22 mouse cellular contexts compared by ENCODE assay signal in the genomic region with DNA sequence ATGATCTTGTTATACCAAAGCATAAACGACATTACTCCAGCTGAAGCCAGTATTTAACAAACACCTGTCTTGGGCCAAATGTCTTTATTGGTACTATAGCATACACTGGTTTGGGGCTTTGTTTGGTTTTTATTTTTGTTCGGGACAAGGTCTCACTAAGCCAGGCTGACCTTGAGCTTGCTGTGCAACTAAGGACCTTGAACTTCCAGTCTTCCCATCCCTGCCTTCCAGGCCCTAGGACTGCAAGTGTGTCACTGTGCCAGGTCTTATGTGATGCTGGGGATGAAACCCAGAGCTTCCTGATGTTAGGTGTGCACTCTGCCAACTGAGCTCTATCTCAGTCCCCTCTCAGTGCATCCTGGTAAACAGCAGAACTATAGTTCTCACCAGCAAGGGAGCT.
DNase-seq lines count a peak whose midpoint lies in the region; ATAC-seq lines count a peak whose summit lies in the region.
"Had no signal": no experiment of that assay in that cellular context is flagged by ENCODE, and none has a peak within 500 bp of the region (broad histone marks: within the 10 kb centered on the region; RNA-seq: fewer than 3 reads in every experiment).

No protein-coding gene starts in this region.

- no peaks in the 10 kb centered on the region for H3K9me3 ChIP-seq in neural tube, embryonic 15.5 days (replicated peaks)
- H3K9me3 ChIP-seq: embryonic facial prominence, embryonic 10.5 days; embryonic facial prominence, embryonic 13.5 days; forebrain, embryonic 12.5 days; forebrain, embryonic 15.5 days; heart, embryonic 13.5 days; hindbrain, embryonic 12.5 days; hindbrain, embryonic 15.5 days had no signal

- 76% methylated on average over 2 of the region's 2 CpGs for WGBS in neural tube, embryonic 15.5 days

- H3K36me3 ChIP-seq in neural tube, embryonic 15.5 days, result 0 out of 2 replicates have a peak, but pooled peaks cover 3% of the 10 kb centered on the region
- H3K36me3 ChIP-seq: embryonic facial prominence, embryonic 10.5 days; embryonic facial prominence, embryonic 13.5 days; forebrain, embryonic 12.5 days; forebrain, embryonic 15.5 days; hindbrain, embryonic 12.5 days; hindbrain, embryonic 15.5 days had no signal

- H3K9ac ChIP-seq in neural tube, embryonic 15.5 days (replicated peaks), result no peak overlapping the region
- H3K9ac ChIP-seq: embryonic facial prominence, embryonic 13.5 days; forebrain, embryonic 12.5 days; forebrain, embryonic 15.5 days; heart, embryonic 13.5 days; hindbrain, embryonic 12.5 days; hindbrain, embryonic 15.5 days had no signal

- no peaks in the 10 kb centered on the region for H3K27me3 ChIP-seq in neural tube, embryonic 15.5 days (replicated peaks)
- H3K27me3 ChIP-seq: embryonic facial prominence, embryonic 13.5 days; forebrain, embryonic 12.5 days; forebrain, embryonic 15.5 days; heart, embryonic 13.5 days; hindbrain, embryonic 12.5 days; hindbrain, embryonic 15.5 days had no signal

- peak; percentile 75 for DNase-seq in heart, adult 11 months
- DNase-seq in heart, adult 18-20 months, result no peak
- peak; percentile 17 for DNase-seq in adrenal gland, adult 8-10 months
- peak; percentile 10 for DNase-seq in adrenal gland, postnatal 10 days
- peak; percentile 41 to 44 for DNase-seq in adrenal gland, postnatal 36 days
- DNase-seq in kidney, postnatal 25 days, result no peak
- DNase-seq: cerebellum, adult 11 months; cerebellum, adult 2 months; cerebellum, adult 9-11 months; cerebellum, postnatal 36 days; gastrocnemius, postnatal 10 days; gastrocnemius, postnatal 36 days had no signal

- H3K4me2 ChIP-seq in neural tube, embryonic 15.5 days, result no peak overlapping the region
- H3K4me2 ChIP-seq: embryonic facial prominence, embryonic 13.5 days; forebrain, embryonic 12.5 days; forebrain, embryonic 15.5 days; heart, embryonic 13.5 days; hindbrain, embryonic 12.5 days; hindbrain, embryonic 15.5 days had no signal

- H3K4me1 ChIP-seq in neural tube, embryonic 15.5 days, result peaks cover 2% of the 10 kb centered on the region; the same call in 1 of the 2 replicates
- H3K4me1 ChIP-seq: embryonic facial prominence, embryonic 10.5 days; embryonic facial prominence, embryonic 13.5 days; forebrain, embryonic 12.5 days; hindbrain, embryonic 12.5 days; hindbrain, embryonic 15.5 days had no signal

- H3K4me3 ChIP-seq in neural tube, embryonic 15.5 days (replicated peaks), result no peak overlapping the region
- H3K4me3 ChIP-seq: embryonic facial prominence, embryonic 10.5 days; embryonic facial prominence, embryonic 13.5 days; erythroblast, embryonic 14.5 days; forebrain, embryonic 12.5 days; forebrain, embryonic 15.5 days; heart, embryonic 13.5 days; hindbrain, embryonic 12.5 days; hindbrain, embryonic 15.5 days had no signal

- ATAC-seq in neural tube, embryonic 15.5 days (ENCODE audit: low FRiP score), result no peak
- ATAC-seq: forebrain, embryonic 15.5 days; intestine, postnatal 0 days had no signal

- no peak overlapping the region for H3K27ac ChIP-seq in neural tube, embryonic 15.5 days (replicated peaks)
- H3K27ac ChIP-seq: embryonic facial prominence, embryonic 10.5 days; embryonic facial prominence, embryonic 13.5 days; forebrain, embryonic 12.5 days; forebrain, embryonic 15.5 days; heart, embryonic 13.5 days; hindbrain, embryonic 12.5 days; hindbrain, embryonic 15.5 days had no signal

Comparison
In these comparisons a context has a peak if more than half of its experiments do, and no peak if none do; other contexts are left out.
1. DNase-seq: peak in heart, adult 11 months (single experiment), adrenal gland, adult 8-10 months (single experiment), adrenal gland, postnatal 10 days (single experiment) and adrenal gland, postnatal 36 days (2 of 2); none in heart, adult 18-20 months (0 of 2) and kidney, postnatal 25 days (0 of 2).